Mouse (Mus musculus) olfactory bulb, adult 2 months (tissue): ENCODE results near the gene Polr3b. TPM values are rescaled to one million over a fixed set of nuclear protein-coding genes. Genes with fewer than 3 reads are reported as not detected.

Source experiments
- H3K27ac ChIP-seq: fragments of 200-500 bp; 2 replicates; pipeline ENCODE4 v1.5.1; 2012; ENCODE audit warnings: low read depth, low read length; ENCODE audit not compliant: insufficient read depth
- H3K4me1 ChIP-seq: fragments of 200-500 bp; 2 replicates; pipeline ENCODE4 v1.6.1; 2012; ENCODE audit warnings: low read length; ENCODE audit not compliant: control insufficient read depth, insufficient read depth
- H3K4me3 ChIP-seq: fragments of 200-500 bp; 2 replicates; pipeline ENCODE4 v1.5.1; 2012; ENCODE audit warnings: mild to moderate bottlenecking, low read depth, low read length, moderate library complexity; ENCODE audit not compliant: insufficient read depth
- CTCF ChIP-seq: fragments of 200-500 bp; IDR thresholded peaks from 2 replicates; pipeline ENCODE4 v1.5.1; 2012; ENCODE audit warnings: low read depth, mild to moderate bottlenecking, low read length, moderate library complexity; ENCODE audit not compliant: insufficient read depth
- POLR2A ChIP-seq: fragments of 200-500 bp; IDR thresholded peaks from 2 replicates; pipeline ENCODE4 v1.6.1; 2012; ENCODE audit warnings: mild to moderate bottlenecking, low read depth, low read length, moderate library complexity; ENCODE audit not compliant: insufficient read depth
- WGBS: fragments of 180-500 bp; shearing (Covaris S2); methylation state at CpG from one replicate; pipeline ENCODE4 v1.1.7; 2018; 5-methylcytosine and 5-hydroxymethylcytosine counted together
- polyA plus RNA-seq: library from polyadenylated mRNA; stranded (reverse); fragments of >200 nt; gene quantifications from 2 replicates; pipeline ENCODE4 v1.2.4, GENCODE M21; 2012; ENCODE audit warnings: low replicate concordance; ENCODE audit not compliant: missing spikeins, insufficient read depth, insufficient read length

Gene Polr3b
- polyA plus RNA-seq, 1 experiment: not detected

DNA sequence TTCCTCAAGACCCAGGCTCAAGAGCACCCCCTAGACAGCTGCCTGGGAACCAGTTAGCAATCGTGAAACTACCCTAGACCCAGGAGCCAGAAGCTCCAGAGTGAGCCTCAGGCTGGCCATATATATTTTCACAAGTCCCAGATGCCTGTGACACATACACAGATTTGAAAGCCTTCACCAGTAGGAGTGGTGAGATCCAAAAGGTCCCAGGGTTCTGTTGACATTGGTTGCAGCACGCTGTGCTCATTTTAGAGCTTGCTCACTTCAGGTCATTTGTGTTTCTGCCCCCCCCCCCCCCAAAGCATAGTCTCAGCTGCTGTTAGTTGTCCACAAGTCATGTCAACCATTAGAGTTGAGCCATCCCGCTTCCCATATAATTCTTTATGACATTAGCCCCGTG, 31.9 kb downstream of the Polr3b start:
- Histone ChIP-seq H3K4me1 (peaks cover 3% of the 10 kb centered on the region), H3K27ac (no peak overlapping the region), H3K4me3 (no peak overlapping the region)
- 94% methylated on average over 4 of the region's 4 CpGs for WGBS
- no peak for TF ChIP-seq POLR2A

- Histone ChIP-seq H3K27ac (no peak overlapping the region), H3K4me1 (peaks cover 3% of the 10 kb centered on the region), H3K4me3 (no peak overlapping the region)
- TF ChIP-seq POLR2A (no peak), CTCF (no peak)
- WGBS: 92% methylated on average over 4 of the region's 4 CpGs
These were observed 32.6 kb downstream of the Polr3b start for GRCm38 (mm10) chr10:84654731-84655130.

- Histone ChIP-seq H3K27ac (no peak overlapping the region), H3K4me1 (peaks cover 3% of the 10 kb centered on the region), H3K4me3 (no peak overlapping the region)
- WGBS: 87% methylated on average over 4 of the region's 4 CpGs
- TF ChIP-seq CTCF: no peak
- TF ChIP-seq POLR2A: no peak
These were observed 34.5 kb downstream of the Polr3b start for GRCm38 (mm10) chr10:84656618-84657017.

- 44% methylated on average over 6 of the region's 6 CpGs for WGBS
- TF ChIP-seq POLR2A: no peak
- TF ChIP-seq CTCF: no peak
- H3K4me3 ChIP-seq: no peak overlapping the region
- H3K4me1 ChIP-seq: peaks cover 3% of the 10 kb centered on the region
- no peak overlapping the region for H3K27ac ChIP-seq
These were observed 35.5 kb downstream of the Polr3b start for GRCm38 (mm10) chr10:84657437-84658087.

DNA sequence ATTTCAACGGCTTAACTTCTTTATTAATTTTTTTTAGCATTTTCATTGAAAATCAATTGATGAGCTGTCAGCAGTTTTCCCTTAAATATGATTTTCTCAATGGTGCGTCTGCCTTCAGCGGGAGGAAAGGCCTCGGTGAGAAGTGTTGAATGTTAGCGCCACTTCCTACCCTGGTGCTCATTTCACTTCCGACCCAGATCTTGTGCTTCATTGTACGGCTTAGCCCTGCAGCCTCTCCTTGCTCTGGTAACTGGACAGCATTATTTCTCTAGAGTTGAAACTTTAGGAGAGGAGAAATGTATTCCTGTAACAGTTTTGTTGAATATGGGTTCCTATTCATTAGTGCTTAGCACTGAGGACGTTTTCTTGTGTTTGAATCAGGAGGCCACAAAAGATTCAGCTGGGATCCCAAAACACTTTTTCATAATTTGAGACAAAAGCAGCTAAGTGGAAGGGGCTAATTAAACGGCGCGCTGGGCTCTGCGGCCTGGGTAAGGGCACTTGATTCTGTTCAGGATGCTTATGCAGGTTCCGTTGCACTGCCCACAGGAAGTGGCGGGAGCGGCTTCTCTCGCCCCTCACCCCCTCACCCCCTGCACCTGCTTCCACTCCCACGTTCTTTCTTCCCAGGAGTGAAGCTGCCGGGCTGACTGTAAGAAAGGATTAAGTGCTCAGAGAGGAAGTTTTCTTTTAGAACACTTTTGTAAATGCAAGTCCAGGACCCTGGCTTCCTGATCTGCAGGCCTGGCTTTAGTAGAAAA, 36.2 kb downstream of the Polr3b start:
- peaks cover 3% of the 10 kb centered on the region for H3K4me1 ChIP-seq
- 42% methylated on average over 18 of the region's 18 CpGs for WGBS
- TF ChIP-seq CTCF (no peak), POLR2A (no peak)
- H3K27ac ChIP-seq: no peak overlapping the region
- no peak overlapping the region for H3K4me3 ChIP-seq

DNA sequence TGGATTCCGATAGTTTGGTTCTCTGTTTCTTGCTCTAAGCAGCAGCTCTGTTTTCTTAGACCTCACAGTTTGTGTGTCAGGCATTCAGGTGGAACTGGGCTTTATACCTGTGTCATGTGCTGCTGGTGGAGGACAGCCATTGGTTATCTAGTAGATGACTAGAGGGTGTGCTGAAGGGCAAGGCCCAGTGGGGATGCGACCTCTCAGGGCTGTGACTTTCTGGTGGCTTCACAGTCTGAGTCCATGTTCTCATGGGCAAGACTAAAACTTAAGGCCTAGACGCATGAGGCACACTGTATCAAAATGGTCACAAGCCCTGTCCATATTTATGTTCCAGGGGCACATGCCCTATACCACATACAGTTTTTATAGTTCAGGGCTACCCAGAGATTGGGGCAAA, 37.2 kb downstream of the Polr3b start:
- no peak overlapping the region for H3K27ac ChIP-seq
- TF ChIP-seq CTCF (no peak), POLR2A (no peak)
- H3K4me1 ChIP-seq: peaks cover 3% of the 10 kb centered on the region
- 94% methylated on average over 3 of the region's 3 CpGs for WGBS
- H3K4me3 ChIP-seq: no peak overlapping the region

DNA sequence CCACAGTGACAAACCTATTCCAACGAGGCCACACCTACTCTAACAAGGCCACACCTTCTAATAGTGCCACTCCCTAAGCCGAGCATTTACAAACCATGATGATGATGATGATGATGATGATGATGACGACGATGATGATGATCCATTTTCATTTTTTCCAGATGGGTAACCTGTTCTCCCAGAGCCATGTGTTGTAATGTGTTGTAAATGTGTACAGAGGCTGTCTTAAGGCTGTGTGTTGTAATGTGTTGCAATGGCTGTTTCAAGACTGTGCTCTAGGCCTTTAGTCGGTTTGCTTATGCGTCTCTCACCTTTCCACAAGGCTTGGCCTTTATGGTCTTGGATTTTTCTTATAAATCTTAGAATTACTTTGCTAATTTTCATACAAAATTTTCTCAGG, 40.0 kb downstream of the Polr3b start:
- TF ChIP-seq POLR2A: no peak
- no peak for TF ChIP-seq CTCF
- no peak overlapping the region for H3K27ac ChIP-seq
- H3K4me1 ChIP-seq: peaks cover 3% of the 10 kb centered on the region
- WGBS: 96% methylated on average over 6 of the region's 6 CpGs
- H3K4me3 ChIP-seq: no peak overlapping the region

DNA sequence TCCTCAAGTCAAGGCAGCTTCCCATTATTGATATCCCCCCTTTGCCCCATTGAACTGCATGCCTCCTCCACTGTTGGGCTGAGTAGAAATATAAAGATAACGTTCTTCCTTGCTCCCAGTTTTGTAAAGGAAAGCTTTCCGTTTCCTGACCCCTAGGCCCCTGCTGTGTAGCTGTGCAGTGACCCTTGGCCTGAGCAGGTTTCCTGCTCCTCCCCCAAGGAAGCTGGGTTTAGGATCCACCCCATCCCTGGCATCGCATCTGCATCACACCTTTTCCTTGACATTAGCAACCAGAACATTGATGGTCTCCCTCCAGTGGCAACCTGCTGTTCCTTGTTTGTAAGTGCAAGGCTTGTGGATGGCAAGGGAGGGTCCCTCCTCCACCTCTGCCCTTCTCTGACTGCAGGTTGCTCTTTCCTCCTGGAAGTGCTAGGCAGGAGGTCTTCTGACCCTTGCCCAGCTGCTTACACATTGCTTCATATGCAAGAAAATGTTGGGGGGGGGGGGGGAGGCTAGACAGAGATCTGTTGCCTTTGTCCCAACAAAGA, 43.7 kb downstream of the Polr3b start:
- H3K27ac ChIP-seq: no peak overlapping the region
- H3K4me3 ChIP-seq: no peak overlapping the region
- H3K4me1 ChIP-seq: no peaks in the 10 kb centered on the region
- 67% methylated on average over 3 of the region's 3 CpGs for WGBS
- TF ChIP-seq CTCF (no peak), POLR2A (no peak)

GRCm38 (mm10) chr10:84675653-84676052, 53.6 kb downstream of the Polr3b start:
- Histone ChIP-seq H3K4me3 (no peak overlapping the region), H3K27ac (no peak overlapping the region), H3K4me1 (no peaks in the 10 kb centered on the region)
- TF ChIP-seq CTCF (no peak), POLR2A (no peak)
